Mouse (Mus musculus) hindbrain, embryonic 15.5 days (tissue): ENCODE data around the gene Cort. TPM values are rescaled to one million over a fixed set of nuclear protein-coding genes. Genes with fewer than 3 reads are reported as not detected.

Experiments used
- ATAC-seq: fragments of 200-750 bp; cut with Nextera tagmentation; 2 replicates; pipeline ENCODE4 v1.8.0; 2017; ENCODE audit warnings: low read depth, moderate number of reproducible peaks, moderate TSS enrichment; ENCODE audit not compliant: low FRiP score
- H3K27ac ChIP-seq: fragments of 300-500 bp; sonication (generic); replicated peaks from 2 replicates; pipeline ENCODE4 v1.5.1; 2015; ENCODE audit warnings: mild to moderate bottlenecking, inconsistent platforms
- H3K27me3 ChIP-seq: fragments of 300-500 bp; sonication (generic); 2 replicates; pipeline ENCODE4 v1.6.1; 2015; ENCODE audit warnings: control low read depth, inconsistent platforms
- H3K36me3 ChIP-seq: fragments of 300-500 bp; sonication (generic); 2 replicates; pipeline ENCODE4 v1.6.1; 2015; ENCODE audit warnings: control low read depth, inconsistent platforms
- H3K4me1 ChIP-seq: fragments of 300-500 bp; sonication (generic); replicated peaks from 2 replicates; pipeline ENCODE4 v1.6.1; 2015; ENCODE audit warnings: control low read depth, inconsistent platforms
- H3K4me2 ChIP-seq: fragments of 300-500 bp; sonication (generic); 2 replicates; pipeline ENCODE4 v1.6.1; 2015; ENCODE audit warnings: moderate library complexity, mild to moderate bottlenecking, inconsistent platforms
- H3K4me3 ChIP-seq: fragments of 300-500 bp; sonication (generic); 2 replicates; pipeline ENCODE4 v1.5.1; 2015; ENCODE audit warnings: mild to moderate bottlenecking, inconsistent platforms
- H3K9ac ChIP-seq: fragments of 300-500 bp; sonication (generic); 2 replicates; pipeline ENCODE4 v1.6.1; 2015; ENCODE audit warnings: inconsistent platforms
- H3K9me3 ChIP-seq: fragments of 300-500 bp; sonication (generic); 2 replicates; pipeline ENCODE4 v1.6.1; 2016; ENCODE audit warnings: control low read depth, inconsistent platforms
- WGBS: fragments of 180-500 bp; shearing (Covaris S2); methylation state at CpG from one replicate; pipeline ENCODE4 v1.1.7; 2015; 5-methylcytosine and 5-hydroxymethylcytosine counted together
- polyA plus RNA-seq: library from polyadenylated mRNA; unstranded; fragments of >200 nt; fragmentation: Nextera tagmentation; extraction: Ambion mirVana; gene quantifications from 2 replicates; pipeline ENCODE4 v1.2.1, GENCODE M21; 2015

Gene Cort
- polyA plus RNA-seq, 1 experiment from 2014 or later = 0.23 TPM

DNA sequence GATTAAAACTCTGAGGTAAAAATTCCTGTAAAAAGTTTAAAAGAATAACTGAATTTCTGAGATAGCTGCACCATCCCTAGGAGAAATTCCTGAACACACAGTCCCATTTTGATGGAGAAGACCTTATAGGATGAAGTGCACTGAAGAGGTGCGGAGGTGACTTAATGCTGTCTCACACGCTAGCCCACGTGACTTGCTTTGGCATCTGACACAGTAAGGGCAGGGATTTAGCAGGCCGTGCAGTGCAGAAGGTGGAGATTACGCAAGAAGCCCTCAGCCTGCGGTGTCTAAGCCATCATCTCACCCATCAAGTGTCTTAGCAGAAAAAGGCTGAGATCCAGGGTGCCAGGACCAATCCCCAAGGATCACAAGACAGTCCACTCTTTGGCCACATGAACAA is 34.6 kb upstream of the Cort start:
- Histone ChIP-seq H3K4me3 (no peak overlapping the region), H3K4me1 (peaks cover 12% of the 10 kb centered on the region), H3K4me2 (no peak overlapping the region), H3K9ac (no peak overlapping the region), H3K27me3 (no peaks in the 10 kb centered on the region), H3K36me3 (peaks cover 55% of the 10 kb centered on the region), H3K27ac (no peak overlapping the region), H3K9me3 (no peaks in the 10 kb centered on the region)
- 95% methylated on average over 6 of the region's 6 CpGs for whole genome bisulfite sequencing
- no peak for ATAC-seq

DNA sequence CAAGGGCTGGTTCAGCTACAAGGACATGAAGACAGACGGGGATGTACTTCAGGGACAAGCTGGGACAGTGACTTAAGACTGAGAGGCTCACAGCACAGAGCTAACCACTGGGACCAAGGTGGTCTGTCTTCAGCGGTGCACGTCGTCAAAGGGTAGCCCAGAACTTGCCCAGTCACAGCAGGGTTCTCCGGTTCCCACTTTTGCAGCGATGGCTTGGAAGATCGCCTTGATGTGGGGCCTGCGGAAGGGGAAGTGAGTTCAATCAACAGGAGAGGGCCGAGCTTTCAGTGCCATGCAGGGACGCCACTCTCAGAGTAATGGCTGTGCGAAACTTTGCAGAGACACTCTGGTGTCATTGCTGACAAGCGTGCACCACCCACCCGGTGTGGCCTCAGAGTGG is 33.3 kb upstream of the Cort start:
- Histone ChIP-seq H3K4me1 (peaks cover under 1% of the 10 kb centered on the region; the same call in 1 of the 2 replicates), H3K36me3 (peaks cover 68% of the 10 kb centered on the region), H3K9me3 (no peaks in the 10 kb centered on the region), H3K27ac (no peak overlapping the region), H3K9ac (no peak overlapping the region), H3K4me3 (no peak overlapping the region), H3K4me2 (no peak overlapping the region), H3K27me3 (no peaks in the 10 kb centered on the region)
- no peak for ATAC-seq
- WGBS = 87% methylated on average over 13 of the region's 13 CpGs

DNA sequence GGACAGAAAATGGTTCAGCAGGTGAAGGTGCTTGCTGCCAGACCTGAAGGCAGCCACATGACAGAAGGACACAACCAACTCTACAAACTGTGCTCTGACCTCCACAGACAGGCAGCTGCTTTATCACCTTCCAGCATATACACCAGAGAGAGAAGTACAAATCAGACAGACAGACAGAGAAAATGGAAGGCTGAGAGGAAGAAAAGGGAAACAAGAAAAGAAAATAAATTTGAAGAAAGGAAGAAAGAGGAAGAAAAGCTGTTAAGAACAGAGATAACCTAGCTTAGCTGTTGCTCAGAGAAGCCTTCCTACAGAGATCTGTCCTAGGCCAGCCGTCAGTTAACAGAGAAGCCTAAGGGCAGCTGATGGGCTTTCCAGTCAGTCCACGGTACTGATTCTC is 32.6 kb upstream of the Cort start:
- no peak for ATAC-seq
- Histone ChIP-seq H3K27ac (no peak overlapping the region), H3K9me3 (no peaks in the 10 kb centered on the region), H3K36me3 (peaks cover 69% of the 10 kb centered on the region), H3K4me2 (no peak overlapping the region), H3K4me1 (no peaks in the 10 kb centered on the region), H3K4me3 (no peak overlapping the region), H3K27me3 (no peaks in the 10 kb centered on the region), H3K9ac (no peak overlapping the region)
- whole genome bisulfite sequencing = 82% methylated on average over 2 of the region's 2 CpGs

DNA sequence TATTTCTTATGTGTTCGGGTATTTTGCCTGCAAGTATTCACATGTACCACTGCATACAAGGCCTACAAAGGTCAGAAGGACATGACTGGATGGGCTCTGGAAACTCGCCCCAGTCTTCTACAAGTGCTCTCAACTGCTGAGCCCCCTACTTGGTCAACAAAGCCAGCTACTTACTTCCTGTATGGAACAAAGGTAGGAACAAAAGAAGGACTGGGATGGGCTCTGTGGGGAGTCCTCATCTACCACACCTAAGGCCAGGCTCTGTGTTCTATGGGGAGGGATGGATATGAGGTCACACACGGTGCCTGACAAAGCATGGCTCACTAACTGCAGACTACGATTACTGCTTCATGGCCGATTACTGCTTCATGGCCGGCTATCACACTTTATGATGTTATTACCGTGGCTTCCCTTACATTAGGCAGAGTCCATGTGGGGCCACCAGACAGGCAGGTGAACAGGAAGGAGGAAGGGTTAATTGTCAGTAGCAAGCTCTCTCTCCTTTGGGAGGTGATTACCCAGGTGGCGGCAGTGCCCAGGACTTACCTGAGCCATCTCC is 30.9 kb upstream of the Cort start:
- Histone ChIP-seq H3K4me2 (no peak overlapping the region), H3K27ac (no peak overlapping the region), H3K36me3 (peaks cover 82% of the 10 kb centered on the region), H3K9ac (no peak overlapping the region), H3K4me3 (no peak overlapping the region), H3K27me3 (no peaks in the 10 kb centered on the region), H3K9me3 (no peaks in the 10 kb centered on the region), H3K4me1 (no peaks in the 10 kb centered on the region)
- no peak for ATAC-seq
- WGBS = 91% methylated on average over 8 of the region's 8 CpGs

DNA sequence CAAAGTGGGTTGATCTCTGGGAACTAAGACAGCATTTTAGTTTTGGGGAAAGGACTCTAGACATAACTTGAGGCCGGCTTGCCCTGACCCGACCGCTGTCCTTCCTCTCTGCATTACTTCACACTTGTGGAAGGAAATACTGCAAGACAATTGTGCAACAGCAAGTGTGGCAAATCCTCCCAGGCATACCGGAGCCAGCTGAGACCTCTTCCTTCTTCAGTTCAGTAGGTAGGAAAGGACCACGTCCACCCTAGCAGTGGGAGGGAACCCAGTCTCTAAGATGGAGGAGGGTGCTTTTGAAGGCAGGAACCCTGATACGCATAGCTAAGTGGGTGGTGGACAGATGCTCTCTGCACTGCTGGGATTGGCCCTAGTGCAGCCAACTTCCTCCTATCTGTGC is 29.1 kb upstream of the Cort start:
- Histone ChIP-seq H3K4me2 (no peak overlapping the region), H3K27me3 (no peaks in the 10 kb centered on the region), H3K9ac (no peak overlapping the region), H3K4me3 (no peak overlapping the region), H3K36me3 (peaks cover 89% of the 10 kb centered on the region), H3K4me1 (no peaks in the 10 kb centered on the region), H3K27ac (no peak overlapping the region), H3K9me3 (no peaks in the 10 kb centered on the region)
- no peak for ATAC-seq
- 97% methylated on average over 6 of the region's 6 CpGs for WGBS

DNA sequence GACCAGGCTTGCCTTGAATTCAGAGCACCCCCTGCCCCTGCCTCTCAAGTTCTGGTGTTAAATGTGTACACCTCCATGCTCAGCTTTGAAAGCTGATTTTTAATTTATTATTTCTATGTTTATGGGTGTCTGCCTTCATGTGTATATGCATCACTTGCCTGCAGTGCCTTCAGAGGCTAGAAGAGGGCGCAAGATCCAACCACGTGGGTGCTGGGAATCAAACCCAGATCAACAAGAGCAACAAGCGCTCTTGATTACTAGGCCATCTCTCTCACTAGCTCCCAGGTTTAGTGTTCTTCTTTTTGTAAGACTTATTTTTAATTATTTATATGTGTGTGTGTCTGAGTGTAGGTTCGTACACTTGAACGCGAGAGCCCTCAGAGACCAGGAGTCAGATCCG is 28.3 kb upstream of the Cort start:
- whole genome bisulfite sequencing = 97% methylated on average over 7 of the region's 7 CpGs
- H3K9ac ChIP-seq = no peak overlapping the region
- H3K36me3 ChIP-seq = peaks cover 93% of the 10 kb centered on the region
- H3K4me2 ChIP-seq = no peak overlapping the region
- H3K27me3 ChIP-seq = no peaks in the 10 kb centered on the region
- H3K9me3 ChIP-seq = no peaks in the 10 kb centered on the region
- no peak overlapping the region for H3K4me3 ChIP-seq
- H3K4me1 ChIP-seq = no peaks in the 10 kb centered on the region
- no peak overlapping the region for H3K27ac ChIP-seq
- ATAC-seq = no peak

DNA sequence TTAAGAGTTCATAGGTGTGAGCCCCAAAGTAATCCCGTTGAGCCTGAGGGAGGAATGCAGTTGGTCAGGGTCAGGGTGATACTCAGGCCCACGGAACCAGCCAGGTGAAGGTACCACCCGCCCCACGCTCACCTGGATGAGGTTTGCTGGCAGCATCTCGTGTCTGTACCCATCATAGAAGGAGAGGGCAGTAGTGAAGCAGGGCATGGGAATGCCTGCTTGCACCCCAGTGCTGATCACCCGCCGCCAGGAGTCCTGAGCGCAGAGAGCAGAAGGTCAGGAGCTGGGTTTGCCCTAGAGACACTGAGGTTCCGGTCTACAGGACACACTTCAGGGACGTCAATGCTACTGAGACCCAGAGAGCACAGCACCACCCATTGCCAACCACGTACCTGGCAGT is 24.2 kb upstream of the Cort start:
- H3K4me1 ChIP-seq = no peaks in the 10 kb centered on the region
- no peak overlapping the region for H3K27ac ChIP-seq
- H3K4me2 ChIP-seq = no peak overlapping the region
- peaks cover 56% of the 10 kb centered on the region for H3K36me3 ChIP-seq
- H3K4me3 ChIP-seq = no peak overlapping the region
- 93% methylated on average over 11 of the region's 11 CpGs for WGBS
- no peaks in the 10 kb centered on the region for H3K27me3 ChIP-seq
- ATAC-seq = no peak
- H3K9me3 ChIP-seq = no peaks in the 10 kb centered on the region
- no peak overlapping the region for H3K9ac ChIP-seq

DNA sequence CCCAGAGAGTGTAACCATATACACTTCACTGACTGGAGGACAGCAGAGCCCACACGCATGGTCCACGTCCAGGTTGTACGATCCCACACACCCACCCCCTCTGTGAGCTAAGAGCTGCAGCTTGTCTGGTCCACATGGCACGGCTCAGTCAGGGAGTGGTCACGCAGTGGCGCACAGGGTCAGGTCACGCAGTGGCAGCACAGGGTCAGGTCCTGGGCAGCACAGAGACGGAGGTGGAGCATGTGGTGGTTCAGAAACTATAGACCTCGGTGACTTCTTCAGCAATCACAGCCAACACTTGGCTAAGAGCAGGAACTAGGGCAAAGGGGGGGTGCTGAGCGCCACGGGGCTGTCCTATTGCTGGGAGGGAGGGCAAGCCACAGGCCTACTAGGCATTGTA is 23.7 kb upstream of the Cort start:
- Histone ChIP-seq H3K4me1 (no peaks in the 10 kb centered on the region), H3K4me2 (no peak overlapping the region), H3K4me3 (no peak overlapping the region), H3K27me3 (no peaks in the 10 kb centered on the region), H3K9me3 (no peaks in the 10 kb centered on the region), H3K9ac (no peak overlapping the region), H3K36me3 (peaks cover 51% of the 10 kb centered on the region), H3K27ac (no peak overlapping the region)
- ATAC-seq = no peak
- 82% methylated on average over 11 of the region's 11 CpGs for WGBS

DNA sequence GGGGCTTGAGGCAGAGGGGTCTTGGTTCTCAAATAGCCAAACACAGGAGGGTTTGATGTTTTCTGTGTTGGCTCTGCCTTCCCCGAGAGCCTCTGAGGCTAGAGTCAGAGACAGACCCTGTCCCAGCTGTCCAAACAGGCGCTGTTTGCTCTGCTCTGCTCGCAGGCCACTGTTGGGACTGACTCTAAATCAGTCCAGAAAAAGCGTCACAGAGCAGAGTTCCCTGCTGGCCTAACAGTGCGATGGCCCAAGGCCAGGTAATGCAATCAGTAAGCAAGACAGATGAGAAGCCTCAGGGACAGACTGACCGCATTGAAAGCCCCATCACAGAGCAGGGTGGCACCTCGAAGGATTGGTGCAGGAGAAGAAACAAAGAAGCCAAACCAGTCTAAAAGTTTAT is 23.0 kb upstream of the Cort start:
- Histone ChIP-seq H3K4me3 (no peak overlapping the region), H3K4me1 (no peaks in the 10 kb centered on the region), H3K27me3 (no peaks in the 10 kb centered on the region), H3K9me3 (no peaks in the 10 kb centered on the region), H3K36me3 (peaks cover 44% of the 10 kb centered on the region), H3K4me2 (no peak overlapping the region), H3K9ac (no peak overlapping the region), H3K27ac (no peak overlapping the region)
- ATAC-seq = no peak
- WGBS = 83% methylated on average over 7 of the region's 7 CpGs

DNA sequence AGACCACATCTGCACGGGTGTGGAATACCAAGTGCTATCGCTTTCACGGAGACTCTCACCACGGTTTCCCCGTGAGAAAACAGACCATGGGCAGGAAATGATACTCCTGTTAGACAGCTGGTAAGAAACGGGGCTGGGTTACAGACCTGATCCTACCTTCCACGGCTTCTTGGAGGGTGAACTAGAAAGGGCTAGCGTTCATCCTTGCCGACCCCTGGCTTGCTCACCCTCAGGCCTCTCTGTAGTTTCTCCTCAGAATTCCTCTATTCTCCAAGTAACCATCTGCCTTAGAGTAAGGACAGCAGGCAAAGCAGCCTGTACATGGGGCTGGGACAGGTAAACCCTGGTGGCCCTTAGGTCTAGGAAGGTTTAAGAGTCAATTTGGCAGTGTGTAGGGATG is 22.6 kb upstream of the Cort start:
- H3K9me3 ChIP-seq = no peaks in the 10 kb centered on the region
- 90% methylated on average over 9 of the region's 9 CpGs for WGBS
- peaks cover 40% of the 10 kb centered on the region for H3K36me3 ChIP-seq
- no peak overlapping the region for H3K9ac ChIP-seq
- H3K4me1 ChIP-seq = no peaks in the 10 kb centered on the region
- H3K27me3 ChIP-seq = no peaks in the 10 kb centered on the region
- H3K4me2 ChIP-seq = no peak overlapping the region
- no peak overlapping the region for H3K27ac ChIP-seq
- H3K4me3 ChIP-seq = no peak overlapping the region
- ATAC-seq = no peak

DNA sequence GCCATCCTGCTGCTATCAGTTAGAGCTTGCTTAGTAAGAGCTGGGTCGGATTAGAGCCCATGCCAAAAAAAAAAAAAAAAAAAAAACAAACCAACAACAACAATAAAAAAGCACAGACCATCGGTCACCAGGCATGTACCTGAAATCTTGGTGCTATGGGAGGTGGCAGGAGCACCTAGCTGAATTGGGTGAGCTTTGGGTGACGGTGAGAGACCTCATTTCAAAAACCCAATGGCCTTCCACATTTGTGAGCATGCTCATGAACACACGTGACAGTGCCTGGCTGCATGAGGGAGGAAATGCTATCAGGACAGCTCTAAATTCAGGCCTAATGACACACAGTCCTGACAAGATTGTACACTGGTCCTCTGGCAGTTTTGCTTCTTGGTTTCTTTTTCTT is 21.5 kb upstream of the Cort start:
- H3K9me3 ChIP-seq = no peaks in the 10 kb centered on the region
- no peaks in the 10 kb centered on the region for H3K4me1 ChIP-seq
- H3K4me2 ChIP-seq = no peak overlapping the region
- 84% methylated on average over 4 of the region's 4 CpGs for WGBS
- H3K36me3 ChIP-seq = peaks cover 29% of the 10 kb centered on the region
- no peak for ATAC-seq
- H3K9ac ChIP-seq = no peak overlapping the region
- no peak overlapping the region for H3K27ac ChIP-seq
- no peaks in the 10 kb centered on the region for H3K27me3 ChIP-seq
- H3K4me3 ChIP-seq = no peak overlapping the region

DNA sequence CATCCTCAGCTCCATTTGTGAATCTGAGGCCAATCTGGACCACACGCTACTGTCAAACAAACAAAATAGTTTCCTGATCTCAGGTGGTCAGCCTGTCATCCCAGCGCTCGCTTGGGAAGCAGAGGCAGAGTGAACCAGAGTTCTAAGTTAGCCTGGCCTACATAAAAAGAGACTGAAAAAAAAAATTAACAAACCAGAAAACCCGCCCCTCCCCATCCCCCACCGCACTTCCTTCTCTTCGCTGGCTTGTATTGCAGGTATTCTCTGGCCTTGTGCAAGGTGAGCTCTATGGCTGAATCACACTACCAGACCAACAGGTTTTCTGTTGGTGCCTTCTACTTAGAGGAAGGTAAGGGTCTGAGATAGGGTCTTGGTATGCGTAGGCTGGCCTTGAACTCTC is 21.0 kb upstream of the Cort start:
- ATAC-seq = no peak

DNA sequence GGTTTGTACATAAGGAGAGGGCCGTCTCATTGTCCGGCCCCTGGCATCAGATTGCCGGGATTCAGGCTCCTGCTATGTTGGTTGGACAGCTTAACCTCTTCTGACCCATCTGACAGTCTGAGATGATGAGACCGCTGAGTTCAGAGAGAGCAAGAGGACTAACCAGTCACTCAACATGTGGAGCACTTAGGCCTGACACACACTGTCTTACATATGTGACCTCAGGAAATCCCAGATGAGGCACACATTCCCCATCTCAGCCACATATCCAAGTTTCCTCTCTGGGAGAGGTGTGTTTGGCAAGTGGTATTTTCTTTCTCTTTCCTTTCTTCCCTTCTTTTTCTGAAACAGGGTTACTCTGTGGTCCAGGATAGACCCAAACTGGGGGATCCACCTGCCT is 18.6 kb upstream of the Cort start:
- no peak overlapping the region for H3K4me3 ChIP-seq
- no peaks in the 10 kb centered on the region for H3K27me3 ChIP-seq
- WGBS = 85% methylated on average over 4 of the region's 4 CpGs

More for the DNA sequence above, 21.0 kb upstream of the Cort start:
- no peak overlapping the region for H3K27ac ChIP-seq
- peaks cover 24% of the 10 kb centered on the region for H3K36me3 ChIP-seq
- no peaks in the 10 kb centered on the region for H3K9me3 ChIP-seq
- 89% methylated on average over 7 of the region's 7 CpGs for WGBS
- no peak overlapping the region for H3K4me3 ChIP-seq
- H3K9ac ChIP-seq = no peak overlapping the region
- H3K4me1 ChIP-seq = no peaks in the 10 kb centered on the region
- no peaks in the 10 kb centered on the region for H3K27me3 ChIP-seq
- H3K4me2 ChIP-seq = no peak overlapping the region

More for the DNA sequence above, 18.6 kb upstream of the Cort start:
- no peak overlapping the region for H3K27ac ChIP-seq
- no peaks in the 10 kb centered on the region for H3K4me1 ChIP-seq
- no peak for ATAC-seq
- no peak overlapping the region for H3K9ac ChIP-seq
- no peak overlapping the region for H3K4me2 ChIP-seq
- H3K36me3 ChIP-seq = peaks cover 3% of the 10 kb centered on the region; the same call in 1 of the 2 replicates
- no peaks in the 10 kb centered on the region for H3K9me3 ChIP-seq
